Mouse (Mus musculus) myocyte (in vitro differentiated cells): Measurements from ENCODE around the gene Tet3. TPM values are rescaled to one million over a fixed set of nuclear protein-coding genes. Genes with fewer than 3 reads are reported as not detected.

Source experiments
- H3K27me3 ChIP-seq: one replicate; pipeline ENCODE4 v1.6.1; 2011; ENCODE audit not compliant: control insufficient read depth, insufficient read depth, insufficient read length
- H3K36me3 ChIP-seq: one replicate; pipeline ENCODE4 v1.6.1; 2011; ENCODE audit not compliant: control insufficient read depth, insufficient read depth
- H3K4me2 ChIP-seq: one replicate; pipeline ENCODE4 v1.6.1; 2011; ENCODE audit warnings: low read depth, control low read depth
- H3K4me3 ChIP-seq: one replicate; pipeline ENCODE4 v1.5.1; 2011; ENCODE audit warnings: mild to moderate bottlenecking, control low read depth, moderate library complexity
- H3K79me2 ChIP-seq: one replicate; pipeline ENCODE4 v1.6.1; 2011; ENCODE audit not compliant: control insufficient read depth, insufficient read depth
- H3ac ChIP-seq: one replicate; pipeline ENCODE4 v1.6.1; 2011; ENCODE audit not compliant: control insufficient read depth, insufficient read length
- CEBPB ChIP-seq: IDR thresholded peaks from 2 replicates; pipeline ENCODE4 v1.6.1; 2011; ENCODE audit warnings: mild to moderate bottlenecking, moderate library complexity; ENCODE audit not compliant: poor library complexity, insufficient read depth, severe bottlenecking
- E2F4 ChIP-seq: IDR thresholded peaks from one replicate; pipeline ENCODE4 v1.6.1; 2011; ENCODE audit warnings: mild to moderate bottlenecking, control low read depth, moderate library complexity; ENCODE audit not compliant: insufficient read depth
- MAX ChIP-seq: IDR thresholded peaks from one replicate; pipeline ENCODE4 v1.6.1; 2011; ENCODE audit warnings: low read depth, mild to moderate bottlenecking, control low read depth
- MYOD1 ChIP-seq, 3 experiments: IDR thresholded peaks; one replicate each; pipeline ENCODE4 v1.6.1; 2011; ENCODE audit warnings: control low read depth in 2 of 3, low read depth in 2 of 3, mild to moderate bottlenecking in 2 of 3, moderate library complexity in 1 of 3; ENCODE audit not compliant: insufficient read length in 2 of 3, control insufficient read depth in 1 of 3
- MYOG ChIP-seq, 3 experiments: IDR thresholded peaks; one replicate each; pipeline ENCODE4 v1.6.1; 2011; ENCODE audit warnings: control low read depth in 2 of 3, low read depth in 2 of 3, mild to moderate bottlenecking in 2 of 3; ENCODE audit not compliant: insufficient read length in 2 of 3, control insufficient read depth in 1 of 3, insufficient read depth in 1 of 3
- POLR2A ChIP-seq: IDR thresholded peaks from one replicate; pipeline ENCODE4 v1.6.1; 2011; ENCODE audit warnings: low read depth, mild to moderate bottlenecking, control low read depth, moderate library complexity; ENCODE audit not compliant: insufficient read length
- POLR2AphosphoS2 ChIP-seq: IDR thresholded peaks from one replicate; pipeline ENCODE4 v1.6.1; 2011; ENCODE audit warnings: low read depth, control low read depth; ENCODE audit not compliant: insufficient read length
- REST ChIP-seq: IDR thresholded peaks from one replicate; pipeline ENCODE4 v1.6.1; 2011; ENCODE audit warnings: mild to moderate bottlenecking, control low read depth, moderate library complexity; ENCODE audit not compliant: insufficient read depth, insufficient read length
- SRF ChIP-seq: IDR thresholded peaks from one replicate; pipeline ENCODE4 v1.6.1; 2011; ENCODE audit warnings: low read depth; ENCODE audit not compliant: control insufficient read depth, insufficient read length
- TCF12 ChIP-seq: IDR thresholded peaks from one replicate; pipeline ENCODE4 v1.6.1; 2011; ENCODE audit warnings: mild to moderate bottlenecking, control low read depth; ENCODE audit not compliant: poor library complexity, insufficient read depth, severe bottlenecking
- TCF3 ChIP-seq: IDR thresholded peaks from one replicate; pipeline ENCODE4 v1.6.1; 2011; ENCODE audit warnings: low read depth, control low read depth; ENCODE audit not compliant: insufficient read length
- USF1 ChIP-seq: IDR thresholded peaks from one replicate; pipeline ENCODE4 v1.6.1; 2011; ENCODE audit warnings: low read depth, mild to moderate bottlenecking, control low read depth, moderate library complexity
- polyA plus RNA-seq: library from polyadenylated mRNA; unstranded; fragments of >200 nt; fragmentation: generic; extraction: Trizol; gene quantifications from one replicate; pipeline ENCODE4 v1.2.1, GENCODE M21; 2012; ENCODE audit warnings: missing spikeins

Gene Tet3
- polyA plus RNA-seq, 1 experiment = 11.4 TPM

GRCm38 (mm10) chr6:83427968-83428731 is 30.7 kb downstream of the Tet3 start:
- Histone ChIP-seq H3ac (no peak overlapping the region), H3K79me2 (peaks cover 97% of the 10 kb centered on the region), H3K4me3 (no peak overlapping the region), H3K4me2 (peak overlapping the region; percentile 14), H3K27me3 (no peaks in the 10 kb centered on the region), H3K36me3 (peaks cover 13% of the 10 kb centered on the region)
- TF ChIP-seq MYOG (IDR thresholded peaks at IDR 0.05; ENCODE audit: control insufficient read depth in 1 of 3, insufficient read depth in 1 of 3, insufficient read length in 2 of 3, low read depth in 2 of 3) (peak; percentile 30 to 70 (median 53)), MYOD1 (IDR thresholded peaks at IDR 0.05; ENCODE audit: control insufficient read depth in 1 of 3, insufficient read length in 2 of 3, low read depth in 2 of 3) (peak in 2 of 3 experiments; percentile 41 to 64), POLR2A (no peak)

- H3K4me3 ChIP-seq = no peak overlapping the region
- peak overlapping the region; percentile 14 for H3K4me2 ChIP-seq
- TF ChIP-seq TCF3 (no peak), MYOD1 (IDR thresholded peaks at IDR 0.05; ENCODE audit: control insufficient read depth in 1 of 3, insufficient read length in 2 of 3, low read depth in 2 of 3) (no peak)
- H3K27me3 ChIP-seq = no peaks in the 10 kb centered on the region
- peaks cover 97% of the 10 kb centered on the region for H3K79me2 ChIP-seq
- no peak overlapping the region for H3ac ChIP-seq
- peaks cover 13% of the 10 kb centered on the region for H3K36me3 ChIP-seq
These were observed 31.4 kb downstream of the Tet3 start for GRCm38 (mm10) chr6:83427512-83427911.

GRCm38 (mm10) chr6:83426576-83426975 is 32.3 kb downstream of the Tet3 start:
- Histone ChIP-seq H3K4me3 (no peak overlapping the region), H3K79me2 (peaks cover 96% of the 10 kb centered on the region), H3ac (no peak overlapping the region), H3K36me3 (peaks cover 13% of the 10 kb centered on the region), H3K4me2 (no peak overlapping the region), H3K27me3 (no peaks in the 10 kb centered on the region)
- TF ChIP-seq TCF3 (no peak), USF1 (no peak), MYOG (IDR thresholded peaks at IDR 0.05; ENCODE audit: control insufficient read depth in 1 of 3, insufficient read depth in 1 of 3, insufficient read length in 2 of 3, low read depth in 2 of 3) (no peak), POLR2A (no peak), E2F4 (no peak), MYOD1 (IDR thresholded peaks at IDR 0.05; ENCODE audit: control insufficient read depth in 1 of 3, insufficient read length in 2 of 3, low read depth in 2 of 3) (no peak), CEBPB (no peak), MAX (no peak), SRF (no peak), REST (no peak), POLR2AphosphoS2 (no peak), TCF12 (no peak)

- H3ac ChIP-seq = no peak overlapping the region
- TF ChIP-seq TCF12 (no peak), REST (no peak), MYOD1 (IDR thresholded peaks at IDR 0.05; ENCODE audit: control insufficient read depth in 1 of 3, insufficient read length in 2 of 3, low read depth in 2 of 3) (no peak), SRF (no peak), MAX (no peak), E2F4 (no peak), POLR2A (no peak), MYOG (IDR thresholded peaks at IDR 0.05; ENCODE audit: control insufficient read depth in 1 of 3, insufficient read depth in 1 of 3, insufficient read length in 2 of 3, low read depth in 2 of 3) (no peak), TCF3 (no peak), POLR2AphosphoS2 (no peak), USF1 (no peak), CEBPB (no peak)
- no peaks in the 10 kb centered on the region for H3K27me3 ChIP-seq
- peaks cover 9% of the 10 kb centered on the region for H3K36me3 ChIP-seq
- H3K4me2 ChIP-seq = no peak overlapping the region
- H3K79me2 ChIP-seq = peaks cover 95% of the 10 kb centered on the region
- H3K4me3 ChIP-seq = no peak overlapping the region
These were observed 34.9 kb downstream of the Tet3 start for GRCm38 (mm10) chr6:83424053-83424404.

GRCm38 (mm10) chr6:83423400-83424052 is 35.4 kb downstream of the Tet3 start:
- TF ChIP-seq MAX (no peak), MYOD1 (IDR thresholded peaks at IDR 0.05; ENCODE audit: control insufficient read depth in 1 of 3, insufficient read length in 2 of 3, low read depth in 2 of 3) (no peak), E2F4 (no peak), MYOG (IDR thresholded peaks at IDR 0.05; ENCODE audit: control insufficient read depth in 1 of 3, insufficient read depth in 1 of 3, insufficient read length in 2 of 3, low read depth in 2 of 3) (no peak), USF1 (no peak), POLR2AphosphoS2 (no peak), POLR2A (no peak), TCF12 (no peak), SRF (no peak), TCF3 (no peak), CEBPB (no peak), REST (no peak)
- no peak overlapping the region for H3ac ChIP-seq
- H3K4me2 ChIP-seq = no peak overlapping the region
- peaks cover 5% of the 10 kb centered on the region for H3K36me3 ChIP-seq
- peaks cover 95% of the 10 kb centered on the region for H3K79me2 ChIP-seq
- no peaks in the 10 kb centered on the region for H3K27me3 ChIP-seq
- H3K4me3 ChIP-seq = no peak overlapping the region
